Mouse (Mus musculus): ENCODE measurements at regions not wholly inside any gene's neighbourhood (a gene's known extent, or its start where the extent isn't known, plus 50 kb on each side); places are given as distances from the start of the nearest gene placed in this dataset.
"Not testable (repeated sequence)": the region's sequence is repeated elsewhere in the genome, so short reads cannot be mapped to it uniquely, and the experiment has no call there.

DNA sequence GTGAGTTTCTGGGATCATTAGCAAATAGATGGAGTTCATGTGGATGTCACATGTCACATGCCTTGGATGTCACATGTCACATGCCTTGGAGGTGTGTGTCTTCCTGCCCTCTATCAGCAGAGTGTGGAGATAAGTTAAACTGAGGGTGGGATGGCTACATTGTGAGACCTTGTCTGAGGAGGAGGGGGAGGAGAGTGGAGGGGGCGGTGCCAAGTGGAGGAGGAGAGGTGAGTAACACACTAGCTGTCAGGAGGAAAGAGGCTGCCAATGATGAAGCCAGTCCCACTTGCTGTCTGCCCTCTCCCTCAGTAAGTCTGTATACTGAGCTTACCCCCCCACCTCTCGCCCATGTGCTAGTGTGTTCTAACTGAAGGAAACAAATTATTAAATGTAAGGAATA, 81.5 kb upstream of the Dynlt1c start:
- WGBS = 60% methylated on average over 2 of the region's 2 CpGs

DNA sequence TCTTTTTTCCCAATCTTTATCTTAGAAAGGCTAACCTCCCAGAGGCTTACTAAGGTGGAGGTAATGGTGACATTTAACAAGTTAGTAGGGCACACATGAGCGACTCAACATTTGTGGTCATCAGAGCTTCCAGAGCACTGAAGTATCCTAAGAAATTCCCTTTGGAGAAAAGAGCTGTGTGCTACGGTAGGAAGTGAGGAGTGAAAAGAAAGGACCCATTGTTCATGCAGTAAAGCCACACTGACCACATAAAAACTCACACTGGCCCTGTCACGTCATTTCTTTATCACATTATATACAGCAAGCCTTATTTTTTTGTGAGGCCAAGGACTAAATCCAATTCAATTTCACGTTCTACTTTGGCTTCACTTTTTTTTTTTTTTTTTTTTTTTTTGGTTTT, 80.7 kb upstream of the Dynlt1c start:
- not testable (repeated sequence) for H3K9me3 ChIP-seq (replicated peaks; ENCODE audit: control insufficient read depth, low read length); H3K36me3 ChIP-seq (ENCODE audit: control insufficient read depth, insufficient read depth); H3K4me3 ChIP-seq (ENCODE audit: low read length); ATAC-seq (replicated peaks; ENCODE audit: extremely low read depth, insufficient read depth, low FRiP score); H3K4me2 ChIP-seq (ENCODE audit: low read depth, low read length); H3K27me3 ChIP-seq (ENCODE audit: control insufficient read depth, insufficient read depth, low read length); H3K9ac ChIP-seq (ENCODE audit: low read length); H3K4me1 ChIP-seq (ENCODE audit: control insufficient read depth, insufficient read depth, low read length); H3K27ac ChIP-seq (ENCODE audit: low read length)
- 61% methylated on average over 4 of the region's 4 CpGs for WGBS

More for the DNA sequence above, 81.5 kb upstream of the Dynlt1c start:
- not testable (repeated sequence) for H3K27me3 ChIP-seq (ENCODE audit: control insufficient read depth, insufficient read depth, low read length); H3K4me3 ChIP-seq (ENCODE audit: low read length); H3K9me3 ChIP-seq (replicated peaks; ENCODE audit: control insufficient read depth, low read length); H3K4me2 ChIP-seq (ENCODE audit: low read depth, low read length); H3K9ac ChIP-seq (ENCODE audit: low read length); ATAC-seq (replicated peaks; ENCODE audit: extremely low read depth, insufficient read depth, low FRiP score); H3K4me1 ChIP-seq (ENCODE audit: control insufficient read depth, insufficient read depth, low read length); H3K27ac ChIP-seq (ENCODE audit: low read length); H3K36me3 ChIP-seq (ENCODE audit: control insufficient read depth, insufficient read depth)

DNA sequence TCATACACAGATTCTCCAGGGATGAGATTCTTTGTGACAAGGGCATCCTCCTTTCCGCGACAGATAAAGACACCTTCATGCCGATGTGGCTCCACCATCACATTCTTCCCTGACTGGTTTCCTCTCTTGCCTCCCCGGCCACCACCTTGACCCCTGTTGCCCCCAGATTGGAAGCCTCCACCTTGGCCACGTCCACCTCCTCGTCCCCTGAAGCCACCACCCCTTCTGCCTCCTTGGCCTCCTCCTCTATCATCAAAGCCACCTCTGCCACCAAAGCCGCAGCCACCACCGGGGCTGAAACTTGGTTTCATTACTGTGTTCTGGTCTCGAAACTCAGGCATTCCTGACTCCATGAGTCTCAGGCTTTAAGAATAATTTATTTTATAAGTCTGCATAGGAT, 79.3 kb upstream of the Dynlt1c start:
- not testable (repeated sequence) for H3K27ac ChIP-seq (ENCODE audit: low read length); H3K36me3 ChIP-seq (ENCODE audit: control insufficient read depth, insufficient read depth); H3K4me3 ChIP-seq (ENCODE audit: low read length); ATAC-seq (replicated peaks; ENCODE audit: extremely low read depth, insufficient read depth, low FRiP score); H3K9ac ChIP-seq (ENCODE audit: low read length); H3K4me2 ChIP-seq (ENCODE audit: low read depth, low read length); H3K9me3 ChIP-seq (replicated peaks; ENCODE audit: control insufficient read depth, low read length); H3K27me3 ChIP-seq (ENCODE audit: control insufficient read depth, insufficient read depth, low read length); H3K4me1 ChIP-seq (ENCODE audit: control insufficient read depth, insufficient read depth, low read length)
- WGBS = 64% methylated on average over 5 of the region's 9 CpGs

DNA sequence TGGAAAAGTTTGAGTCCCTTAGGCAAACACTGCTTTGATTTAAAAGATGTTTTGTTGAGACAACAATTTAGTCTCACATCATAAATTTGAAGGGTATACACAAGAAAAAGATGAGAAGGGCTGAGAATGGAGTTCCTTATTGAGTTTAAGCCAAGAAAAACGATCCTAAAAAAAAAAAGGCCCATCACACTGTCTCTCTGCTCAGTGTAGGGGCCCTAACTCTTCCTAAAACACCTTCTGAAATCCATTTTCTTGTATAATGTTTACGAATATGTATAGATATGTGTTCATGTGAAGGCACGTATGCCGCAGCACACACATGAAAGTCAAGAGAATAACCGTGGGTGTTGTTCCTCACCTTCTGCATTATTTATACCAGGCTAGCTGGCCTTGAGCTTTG, 62.7 kb upstream of the Dynlt1c start:
- WGBS = no CpG with 5 or more reads among the region's 5 CpGs
- not testable (repeated sequence) for H3K27ac ChIP-seq (ENCODE audit: low read length); ATAC-seq (replicated peaks; ENCODE audit: extremely low read depth, insufficient read depth, low FRiP score)

DNA sequence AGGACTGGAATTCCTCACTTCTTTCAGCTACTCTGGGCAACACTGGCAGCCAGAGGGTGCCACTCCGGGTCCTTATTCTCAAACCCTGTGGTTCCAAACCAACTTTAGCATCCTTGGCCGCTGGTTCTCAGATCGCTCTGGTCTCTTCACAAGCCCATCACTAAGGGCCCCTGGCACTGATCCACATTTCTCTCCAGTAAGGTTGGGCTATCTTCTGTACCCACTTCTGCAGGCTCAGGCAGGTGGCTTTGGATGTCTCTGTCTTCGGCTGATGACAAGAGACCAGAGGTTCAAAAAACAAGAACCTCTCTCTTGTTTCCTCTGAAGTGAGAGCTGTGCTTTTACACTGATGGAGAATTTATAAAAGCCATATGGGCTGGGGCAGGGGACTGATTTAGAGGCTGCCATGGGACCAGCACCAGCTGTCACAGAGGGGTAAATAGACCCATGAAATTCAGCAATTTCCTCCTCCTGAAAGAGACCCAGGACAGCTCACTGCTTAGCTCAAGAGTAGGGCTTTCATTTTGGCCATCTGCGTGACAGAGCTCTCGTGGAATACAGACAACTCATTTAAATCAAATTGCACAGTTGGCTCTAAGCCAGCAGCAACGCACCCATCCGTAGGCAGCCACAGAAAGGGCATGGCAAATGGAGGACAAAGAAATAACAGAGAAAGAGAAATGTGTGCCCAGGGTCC, 54.3 kb upstream of the Dynlt1c start:
- not testable (repeated sequence) for H3K4me2 ChIP-seq (ENCODE audit: low read depth, low read length); H3K4me1 ChIP-seq (ENCODE audit: control insufficient read depth, insufficient read depth, low read length); H3K27me3 ChIP-seq (ENCODE audit: control insufficient read depth, insufficient read depth, low read length); H3K27ac ChIP-seq (ENCODE audit: low read length); H3K4me3 ChIP-seq (ENCODE audit: low read length); ATAC-seq (replicated peaks; ENCODE audit: extremely low read depth, insufficient read depth, low FRiP score); H3K9me3 ChIP-seq (replicated peaks; ENCODE audit: control insufficient read depth, low read length); H3K36me3 ChIP-seq (ENCODE audit: control insufficient read depth, insufficient read depth); H3K9ac ChIP-seq (ENCODE audit: low read length)
- WGBS = no CpG with 5 or more reads among the region's 8 CpGs

More for the DNA sequence above, 62.7 kb upstream of the Dynlt1c start:
- not testable (repeated sequence) for H3K4me3 ChIP-seq (ENCODE audit: low read length); H3K27me3 ChIP-seq (ENCODE audit: control insufficient read depth, insufficient read depth, low read length); H3K36me3 ChIP-seq (ENCODE audit: control insufficient read depth, insufficient read depth); H3K9ac ChIP-seq (ENCODE audit: low read length); H3K9me3 ChIP-seq (replicated peaks; ENCODE audit: control insufficient read depth, low read length); H3K4me2 ChIP-seq (ENCODE audit: low read depth, low read length); H3K4me1 ChIP-seq (ENCODE audit: control insufficient read depth, insufficient read depth, low read length)

DNA sequence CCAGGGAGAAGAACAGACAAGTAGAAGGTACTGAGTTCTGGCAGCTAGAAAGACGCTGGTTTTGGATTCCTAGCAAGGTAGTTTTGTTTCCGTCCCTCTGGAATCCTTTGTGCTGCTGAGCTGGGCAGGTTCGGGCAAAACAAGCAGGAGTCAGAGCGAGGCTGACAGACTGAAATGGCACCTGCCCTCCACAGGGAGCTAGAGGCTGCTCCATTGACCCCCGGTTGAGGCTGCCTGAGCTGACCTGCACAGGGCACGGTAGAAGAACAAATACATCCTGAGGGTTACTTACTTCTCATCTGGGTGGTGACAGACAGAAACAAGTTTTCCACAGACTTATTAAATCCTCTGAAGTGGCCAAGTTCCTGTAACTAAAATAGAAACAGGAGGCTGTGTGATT, 53.5 kb upstream of the Dynlt1c start:
- WGBS = no CpG with 5 or more reads among the region's 6 CpGs
- H3K27ac ChIP-seq (ENCODE audit: low read length); H3K9ac ChIP-seq (ENCODE audit: low read length); H3K36me3 ChIP-seq (ENCODE audit: control insufficient read depth, insufficient read depth); H3K4me2 ChIP-seq (ENCODE audit: low read depth, low read length); H3K27me3 ChIP-seq (ENCODE audit: control insufficient read depth, insufficient read depth, low read length); H3K4me3 ChIP-seq (ENCODE audit: low read length); H3K4me1 ChIP-seq (ENCODE audit: control insufficient read depth, insufficient read depth, low read length); H3K9me3 ChIP-seq (replicated peaks; ENCODE audit: control insufficient read depth, low read length): not testable (repeated sequence)
- ATAC-seq (replicated peaks; ENCODE audit: extremely low read depth, insufficient read depth, low FRiP score) = peak; percentile 11; the same call in 1 of the 2 replicates

All from heart, embryonic 16.5 days (tissue).